Mouse (Mus musculus) mouse embryonic stem cell (cell line): ENCODE results near the gene Meig1.

ENCODE experiments used
- in situ Hi-C, 2 experiments: fragments of 300-500 bp; cut with MboI; formaldehyde crosslinking; loops; 1 replicate in 1 of 2; 3 replicates in 1 of 2; pipeline ENCODE4 v1.14.3; 2019 to 2020; ENCODE audit warnings: low sequenced_read_pairs in 2 of 2, low pct_unique_long_range_greater_than_20kb in 1 of 2, mixed read lengths in 1 of 2; ENCODE audit not compliant: unreplicated experiment in 1 of 2

The Meig1 gene

DNA sequence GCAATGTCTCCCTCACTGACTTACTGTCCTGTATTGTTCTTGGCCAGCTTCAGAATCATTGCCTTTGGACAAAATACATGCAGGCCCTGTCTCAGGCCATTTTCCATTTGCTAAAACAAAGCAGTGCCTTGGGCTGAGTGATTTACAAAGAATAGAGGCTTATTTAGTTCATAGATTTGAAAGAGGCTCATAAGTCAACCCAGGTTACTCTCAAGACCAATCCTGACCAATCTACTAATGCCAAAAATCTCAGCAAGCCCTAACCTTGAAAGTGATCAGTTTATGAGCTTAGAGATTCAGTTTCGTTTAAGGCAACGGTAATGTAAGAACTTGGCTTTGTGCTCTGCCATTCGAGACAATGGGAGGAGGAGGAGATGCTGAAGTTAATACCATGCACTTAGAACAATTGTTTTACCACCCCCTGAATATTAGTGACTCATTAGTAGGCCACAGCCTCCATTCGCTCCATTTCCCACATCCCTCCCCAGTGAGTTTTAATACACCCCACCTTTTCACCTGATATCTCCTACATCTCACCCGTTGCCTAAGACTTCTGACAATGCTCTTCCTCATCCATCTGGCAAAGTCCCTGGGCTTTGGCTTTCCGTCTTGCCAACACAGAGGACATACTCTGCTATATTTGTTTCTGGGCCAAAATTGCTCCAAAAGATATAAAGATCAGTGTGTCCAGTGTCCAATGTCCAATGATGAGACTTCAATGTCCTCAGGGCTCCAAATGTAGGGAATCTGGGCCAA lies 35.2 kb downstream of the Meig1 start:
- in situ Hi-C loops: no loop called here

GRCm38 (mm10) chr2:3365127-3365526 lies 57.3 kb downstream of the Meig1 start:
- in situ Hi-C loops: no loop called here

GRCm38 (mm10) chr2:3361067-3361466 lies 61.4 kb downstream of the Meig1 start:
- in situ Hi-C loops: no loop called here
